ENCODE assay signal across 18 mouse cellular contexts in genomic region chr15:101542543-101542942, GRCm38 (mm10). TPM values are rescaled to one million over a fixed set of nuclear protein-coding genes. Genes with fewer than 3 reads are reported as not detected.
DNase-seq lines count a peak whose midpoint lies in the region; ATAC-seq and TF ChIP-seq lines count a peak whose summit lies in the region.
"Had no signal": no experiment of that assay in that cellular context is flagged by ENCODE, and none has a peak within 500 bp of the region (broad histone marks: within the 10 kb centered on the region; RNA-seq: fewer than 3 reads in every experiment).

No protein-coding gene starts in this region.

- DNase-seq in hindbrain, embryonic 10.5 days (ENCODE audit: low spot score): no peak
- no peak for DNase-seq in liver, postnatal 0 days
- no peak for DNase-seq in embryonic facial prominence, embryonic 10.5 days (ENCODE audit: low spot score)
- no peak for DNase-seq in limb, embryonic 10.5 days (ENCODE audit: low spot score)
- DNase-seq: adrenal gland, adult 8-10 months; cerebellum, adult 8-10 months; gastrocnemius, postnatal 10 days; lung, adult 18-20 months; midbrain, embryonic 14.5 days had no signal

- H3K9ac ChIP-seq in hindbrain, embryonic 13.5 days: no peak overlapping the region
- H3K9ac ChIP-seq in liver, postnatal 0 days (replicated peaks): no peak overlapping the region
- no peak overlapping the region for H3K9ac ChIP-seq in liver, embryonic 12.5 days
- H3K9ac ChIP-seq: limb, embryonic 12.5 days had no signal

- H3K4me1 ChIP-seq in hindbrain, embryonic 10.5 days (replicated peaks): peaks cover 31% of the 10 kb centered on the region
- H3K4me1 ChIP-seq in hindbrain, embryonic 13.5 days (replicated peaks): peaks cover 7% of the 10 kb centered on the region; the same call in 1 of the 2 replicates
- H3K4me1 ChIP-seq in liver, postnatal 0 days (ENCODE audit: insufficient read depth): no peaks in the 10 kb centered on the region
- H3K4me1 ChIP-seq in liver, embryonic 12.5 days: no peaks in the 10 kb centered on the region
- H3K4me1 ChIP-seq in E14TG2a.4 (replicated peaks; ENCODE audit: low read depth, low read length): peaks cover 15% of the 10 kb centered on the region
- peaks cover 36% of the 10 kb centered on the region for H3K4me1 ChIP-seq in embryonic facial prominence, embryonic 10.5 days
- peaks cover 20% of the 10 kb centered on the region for H3K4me1 ChIP-seq in limb, embryonic 10.5 days

- no peaks in the 10 kb centered on the region for H3K9me3 ChIP-seq in hindbrain, embryonic 10.5 days
- H3K9me3 ChIP-seq in hindbrain, embryonic 13.5 days: no peaks in the 10 kb centered on the region
- H3K9me3 ChIP-seq in liver, postnatal 0 days (ENCODE audit: low read length): no peaks in the 10 kb centered on the region
- no peaks in the 10 kb centered on the region for H3K9me3 ChIP-seq in liver, embryonic 12.5 days (replicated peaks)
- H3K9me3 ChIP-seq in E14TG2a.4 (ENCODE audit: low read length): peaks cover 8% of the 10 kb centered on the region
- H3K9me3 ChIP-seq in embryonic facial prominence, embryonic 10.5 days: no peaks in the 10 kb centered on the region
- H3K9me3 ChIP-seq in limb, embryonic 10.5 days (replicated peaks): no peaks in the 10 kb centered on the region
- H3K9me3 ChIP-seq: limb, embryonic 12.5 days had no signal

- no peaks in the 10 kb centered on the region for H3K36me3 ChIP-seq in hindbrain, embryonic 10.5 days
- no peaks in the 10 kb centered on the region for H3K36me3 ChIP-seq in hindbrain, embryonic 13.5 days
- no peaks in the 10 kb centered on the region for H3K36me3 ChIP-seq in liver, postnatal 0 days (replicated peaks; ENCODE audit: insufficient read depth, low read length)
- H3K36me3 ChIP-seq in liver, embryonic 12.5 days: no peaks in the 10 kb centered on the region
- no peaks in the 10 kb centered on the region for H3K36me3 ChIP-seq in E14TG2a.4 (ENCODE audit: insufficient read depth, low read length)
- no peaks in the 10 kb centered on the region for H3K36me3 ChIP-seq in embryonic facial prominence, embryonic 10.5 days (replicated peaks)
- H3K36me3 ChIP-seq in limb, embryonic 10.5 days: no peaks in the 10 kb centered on the region
- H3K36me3 ChIP-seq: limb, embryonic 12.5 days had no signal

- ATAC-seq in hindbrain, embryonic 13.5 days (ENCODE audit: low FRiP score): no peak
- ATAC-seq in liver, postnatal 0 days: no peak
- ATAC-seq in liver, embryonic 12.5 days: no peak
- ATAC-seq: inflammation-experienced regulatory T-cells, adult 6 months had no signal

- H3K4me3 ChIP-seq in hindbrain, embryonic 10.5 days: no peak overlapping the region
- no peak overlapping the region for H3K4me3 ChIP-seq in hindbrain, embryonic 13.5 days
- H3K4me3 ChIP-seq in liver, postnatal 0 days (ENCODE audit: low read depth, low read length): no peak overlapping the region
- H3K4me3 ChIP-seq in liver, embryonic 12.5 days: no peak overlapping the region
- no peak overlapping the region for H3K4me3 ChIP-seq in E14TG2a.4 (replicated peaks; ENCODE audit: low read length)
- no peak overlapping the region for H3K4me3 ChIP-seq in embryonic facial prominence, embryonic 10.5 days
- H3K4me3 ChIP-seq in limb, embryonic 10.5 days: no peak overlapping the region
- H3K4me3 ChIP-seq: limb, embryonic 12.5 days had no signal

- TF ChIP-seq EP300 in liver, postnatal 0 days (IDR thresholded peaks at IDR 0.05; ENCODE audit: low read depth): no peak

- WGBS in hindbrain, embryonic 10.5 days: 63% methylated on average over 9 of the region's 9 CpGs
- WGBS in hindbrain, embryonic 13.5 days: 54% methylated on average over 9 of the region's 9 CpGs
- 53% methylated on average over 9 of the region's 9 CpGs for WGBS in liver, postnatal 0 days (ENCODE audit: insufficient replicate concordance)
- 43% methylated on average over 9 of the region's 9 CpGs for WGBS in liver, embryonic 12.5 days (ENCODE audit: insufficient replicate concordance)
- 56% methylated on average over 9 of the region's 9 CpGs for WGBS in embryonic facial prominence, embryonic 10.5 days
- 68% methylated on average over 9 of the region's 9 CpGs for WGBS in limb, embryonic 10.5 days

- H3K27me3 ChIP-seq in hindbrain, embryonic 10.5 days (ENCODE audit: insufficient read depth, poor library complexity, severe bottlenecking): peaks cover 4% of the 10 kb centered on the region; the same call in 1 of the 2 replicates
- 0 out of 2 replicates have a peak, but pooled peaks cover 3% of the 10 kb centered on the region for H3K27me3 ChIP-seq in hindbrain, embryonic 13.5 days
- no peaks in the 10 kb centered on the region for H3K27me3 ChIP-seq in liver, postnatal 0 days (ENCODE audit: insufficient read depth, low read length)
- H3K27me3 ChIP-seq in liver, embryonic 12.5 days (replicated peaks): peaks cover 5% of the 10 kb centered on the region; the same call in 1 of the 2 replicates
- H3K27me3 ChIP-seq in E14TG2a.4 (ENCODE audit: insufficient read depth, low read length): peaks cover 5% of the 10 kb centered on the region
- 0 out of 2 replicates have a peak, but pooled peaks cover 3% of the 10 kb centered on the region for H3K27me3 ChIP-seq in embryonic facial prominence, embryonic 10.5 days (replicated peaks; ENCODE audit: low read depth, poor library complexity, severe bottlenecking)
- no peaks in the 10 kb centered on the region for H3K27me3 ChIP-seq in limb, embryonic 10.5 days (ENCODE audit: low read depth, poor library complexity, severe bottlenecking)
- H3K27me3 ChIP-seq: limb, embryonic 12.5 days had no signal

- TF ChIP-seq CTCF in liver, postnatal 0 days (IDR thresholded peaks at IDR 0.05; ENCODE audit: low read depth): peak; percentile 12; the same call in 1 of the 2 replicates
- TF ChIP-seq CTCF in E14TG2a.4 (conservative IDR thresholded peaks at IDR 0.05; ENCODE audit: low read length): peak; percentile 31

- H3K4me2 ChIP-seq in hindbrain, embryonic 13.5 days: no peak overlapping the region
- no peak overlapping the region for H3K4me2 ChIP-seq in liver, postnatal 0 days (ENCODE audit: low read depth, low read length)
- H3K4me2 ChIP-seq in liver, embryonic 12.5 days: no peak overlapping the region
- H3K4me2 ChIP-seq: limb, embryonic 12.5 days had no signal

- peak overlapping the region; percentile 45 for H3K27ac ChIP-seq in hindbrain, embryonic 10.5 days
- no peak overlapping the region for H3K27ac ChIP-seq in hindbrain, embryonic 13.5 days
- no peak overlapping the region for H3K27ac ChIP-seq in liver, postnatal 0 days (ENCODE audit: low read depth)
- no peak overlapping the region for H3K27ac ChIP-seq in liver, embryonic 12.5 days
- H3K27ac ChIP-seq in embryonic facial prominence, embryonic 10.5 days (replicated peaks): peak overlapping the region; percentile 26; the same call in 1 of the 2 replicates
- H3K27ac ChIP-seq in limb, embryonic 10.5 days: no peak overlapping the region
- H3K27ac ChIP-seq: limb, embryonic 12.5 days had no signal

RNA-seq across cellular contexts. Expression of gene Krt82, which starts 7.9 kb away (rescaled TPM):
- polyA plus RNA-seq in hindbrain, embryonic 10.5 days (2016; fragmentation: Nextera tagmentation; extraction: Ambion mirVana): not detected in 2 replicates
- polyA plus RNA-seq in hindbrain, embryonic 13.5 days (2015; fragmentation: Nextera tagmentation; extraction: Ambion mirVana): not detected in 2 replicates
- polyA plus RNA-seq in liver, postnatal 0 days (2015; fragmentation: Nextera tagmentation; extraction: Ambion mirVana): not detected in 2 replicates
- not detected in 2 replicates for polyA plus RNA-seq in liver, embryonic 12.5 days (2016; fragmentation: Nextera tagmentation; extraction: Ambion mirVana)
- polyA plus RNA-seq in embryonic facial prominence, embryonic 10.5 days (2016; fragmentation: Nextera tagmentation; extraction: Ambion mirVana): not detected in 2 replicates
- polyA plus RNA-seq in limb, embryonic 10.5 days (2016; fragmentation: Nextera tagmentation; extraction: Ambion mirVana): not detected in 2 replicates
- polyA plus RNA-seq: embryonic facial prominence, embryonic 11.5 days; heart, postnatal 0 days; inflammation-experienced regulatory T-cells, adult 6 months; large intestine, adult 2 months; limb, embryonic 12.5 days; midbrain, embryonic 14.5 days; testis, adult 2 months had no signal

RNA-seq across cellular contexts. Expression of gene Krt84, which starts 9.9 kb away (rescaled TPM):
- polyA plus RNA-seq in hindbrain, embryonic 10.5 days (2016; fragmentation: Nextera tagmentation; extraction: Ambion mirVana): not detected in 2 replicates
- 0.16 TPM in 1 of 2 replicates, not detected in the other for polyA plus RNA-seq in hindbrain, embryonic 13.5 days (2015; fragmentation: Nextera tagmentation; extraction: Ambion mirVana)
- not detected in 2 replicates for polyA plus RNA-seq in liver, postnatal 0 days (2015; fragmentation: Nextera tagmentation; extraction: Ambion mirVana)
- not detected in 2 replicates for polyA plus RNA-seq in liver, embryonic 12.5 days (2016; fragmentation: Nextera tagmentation; extraction: Ambion mirVana)
- polyA plus RNA-seq in embryonic facial prominence, embryonic 10.5 days (2016; fragmentation: Nextera tagmentation; extraction: Ambion mirVana): not detected in 2 replicates
- not detected in 2 replicates for polyA plus RNA-seq in limb, embryonic 10.5 days (2016; fragmentation: Nextera tagmentation; extraction: Ambion mirVana)
- polyA plus RNA-seq: embryonic facial prominence, embryonic 11.5 days; heart, postnatal 0 days; inflammation-experienced regulatory T-cells, adult 6 months; limb, embryonic 12.5 days; midbrain, embryonic 14.5 days; testis, adult 2 months had no signal

RNA-seq across cellular contexts. Expression of gene Krt90, which starts 20.2 kb away (rescaled TPM):
- polyA plus RNA-seq in hindbrain, embryonic 10.5 days (2016; fragmentation: Nextera tagmentation; extraction: Ambion mirVana): 0.22 and 0.30 TPM in 2 replicates
- 0.08 TPM in 1 of 2 replicates, not detected in the other for polyA plus RNA-seq in hindbrain, embryonic 13.5 days (2015; fragmentation: Nextera tagmentation; extraction: Ambion mirVana)
- polyA plus RNA-seq in liver, postnatal 0 days (2015; fragmentation: Nextera tagmentation; extraction: Ambion mirVana): not detected in 2 replicates
- polyA plus RNA-seq in liver, embryonic 12.5 days (2016; fragmentation: Nextera tagmentation; extraction: Ambion mirVana): not detected in 2 replicates
- 0.24 and 0.50 TPM in 2 replicates for polyA plus RNA-seq in embryonic facial prominence, embryonic 10.5 days (2016; fragmentation: Nextera tagmentation; extraction: Ambion mirVana)
- polyA plus RNA-seq in limb, embryonic 10.5 days (2016; fragmentation: Nextera tagmentation; extraction: Ambion mirVana): 0.08 and 0.31 TPM in 2 replicates
- polyA plus RNA-seq: inflammation-experienced regulatory T-cells, adult 6 months; testis, adult 2 months had no signal

RNA-seq across cellular contexts. Expression of gene Gm49425, which starts 25.5 kb away (rescaled TPM):
- not detected in 2 replicates for polyA plus RNA-seq in hindbrain, embryonic 10.5 days (2016; fragmentation: Nextera tagmentation; extraction: Ambion mirVana)
- polyA plus RNA-seq in hindbrain, embryonic 13.5 days (2015; fragmentation: Nextera tagmentation; extraction: Ambion mirVana): not detected in 2 replicates
- not detected in 2 replicates for polyA plus RNA-seq in liver, postnatal 0 days (2015; fragmentation: Nextera tagmentation; extraction: Ambion mirVana)
- not detected in 2 replicates for polyA plus RNA-seq in liver, embryonic 12.5 days (2016; fragmentation: Nextera tagmentation; extraction: Ambion mirVana)
- not detected in 2 replicates for polyA plus RNA-seq in embryonic facial prominence, embryonic 10.5 days (2016; fragmentation: Nextera tagmentation; extraction: Ambion mirVana)
- not detected in 2 replicates for polyA plus RNA-seq in limb, embryonic 10.5 days (2016; fragmentation: Nextera tagmentation; extraction: Ambion mirVana)
- polyA plus RNA-seq: embryonic facial prominence, embryonic 11.5 days; heart, postnatal 0 days; inflammation-experienced regulatory T-cells, adult 6 months; large intestine, adult 2 months; limb, embryonic 12.5 days; midbrain, embryonic 14.5 days; testis, adult 2 months had no signal

RNA-seq across cellular contexts. Expression of gene Krt75, which starts 31.2 kb away (rescaled TPM):
- 0.08 TPM in 1 of 2 replicates, not detected in the other for polyA plus RNA-seq in hindbrain, embryonic 10.5 days (2016; fragmentation: Nextera tagmentation; extraction: Ambion mirVana)
- 0.05 and 0.13 TPM in 2 replicates for polyA plus RNA-seq in hindbrain, embryonic 13.5 days (2015; fragmentation: Nextera tagmentation; extraction: Ambion mirVana)
- polyA plus RNA-seq in liver, postnatal 0 days (2015; fragmentation: Nextera tagmentation; extraction: Ambion mirVana): not detected in 2 replicates
- not detected in 2 replicates for polyA plus RNA-seq in liver, embryonic 12.5 days (2016; fragmentation: Nextera tagmentation; extraction: Ambion mirVana)
- 0.09 TPM in 2 replicates for polyA plus RNA-seq in embryonic facial prominence, embryonic 10.5 days (2016; fragmentation: Nextera tagmentation; extraction: Ambion mirVana)
- polyA plus RNA-seq in limb, embryonic 10.5 days (2016; fragmentation: Nextera tagmentation; extraction: Ambion mirVana): 0.04 and 0.10 TPM in 2 replicates
- polyA plus RNA-seq: heart, postnatal 0 days; large intestine, adult 2 months had no signal

Comparison
In these comparisons a context has a peak if more than half of its experiments do, and no peak if none do; other contexts are left out.
1. H3K27ac ChIP-seq: peak in hindbrain, embryonic 10.5 days (single experiment) and embryonic facial prominence, embryonic 10.5 days (single experiment); none in hindbrain, embryonic 13.5 days (single experiment), liver, postnatal 0 days (single experiment), liver, embryonic 12.5 days (single experiment) and limb, embryonic 10.5 days (single experiment).